Mouse (Mus musculus) lung, postnatal 36 days (tissue): ENCODE results near the gene Chsy1.
A peak's percentile ranks its signal among the peaks of the same experiment; 100 is the strongest.
"Not testable (repeated sequence)": the region's sequence is repeated elsewhere in the genome, so short reads cannot be mapped to it uniquely, and the experiment has no call there.

Experiments used
- DNase-seq: peaks from one replicate; pipeline ENCODE4 v3.0.0; 2022; ENCODE audit warnings: mixed read lengths

Gene Chsy1

GRCm38 (mm10) chr7:66179120-66179581 lies 69.8 kb downstream of the Chsy1 start:
- DNase-seq: peak; percentile 74

- no peak for DNase-seq
Observed at GRCm38 (mm10) chr7:66179711-66180110, 70.4 kb downstream of the Chsy1 start.

GRCm38 (mm10) chr7:66180260-66180659 lies 70.9 kb downstream of the Chsy1 start:
- DNase-seq: no peak

- peak; percentile 48 for DNase-seq
Observed at GRCm38 (mm10) chr7:66180711-66181365, 71.5 kb downstream of the Chsy1 start.

- no peak for DNase-seq
Observed at GRCm38 (mm10) chr7:66182075-66182715, 72.9 kb downstream of the Chsy1 start.

GRCm38 (mm10) chr7:66183404-66183803 lies 74.1 kb downstream of the Chsy1 start:
- DNase-seq: peak; percentile 69

GRCm38 (mm10) chr7:66184026-66184425 lies 74.7 kb downstream of the Chsy1 start:
- DNase-seq: no peak

- no peak for DNase-seq
Observed at GRCm38 (mm10) chr7:66185370-66185769, 76.1 kb downstream of the Chsy1 start.

- no peak for DNase-seq
Observed at GRCm38 (mm10) chr7:66187581-66188231, 78.4 kb downstream of the Chsy1 start.

GRCm38 (mm10) chr7:66190385-66190784 lies 81.1 kb downstream of the Chsy1 start:
- DNase-seq: not testable (repeated sequence)

- DNase-seq: no peak
Observed at GRCm38 (mm10) chr7:66194511-66194910, 85.2 kb downstream of the Chsy1 start.

- DNase-seq: no peak
Observed at GRCm38 (mm10) chr7:66195881-66196280, 86.6 kb downstream of the Chsy1 start.

GRCm38 (mm10) chr7:66196609-66197445 lies 87.5 kb downstream of the Chsy1 start:
- DNase-seq: no peak

GRCm38 (mm10) chr7:66198416-66198815 lies 89.1 kb downstream of the Chsy1 start:
- no peak for DNase-seq

- DNase-seq: peak; percentile 49
Observed at GRCm38 (mm10) chr7:66199391-66199831, 90.1 kb downstream of the Chsy1 start.

GRCm38 (mm10) chr7:66200383-66200782 lies 91.1 kb downstream of the Chsy1 start:
- DNase-seq: no peak

GRCm38 (mm10) chr7:66200791-66201450 lies 91.6 kb downstream of the Chsy1 start:
- DNase-seq: no peak

GRCm38 (mm10) chr7:66201657-66202056 lies 92.3 kb downstream of the Chsy1 start:
- no peak for DNase-seq

GRCm38 (mm10) chr7:66209920-66210319 lies 100.6 kb downstream of the Chsy1 start:
- DNase-seq: no peak

GRCm38 (mm10) chr7:66212887-66213286 lies 103.6 kb downstream of the Chsy1 start:
- no peak for DNase-seq

- no peak for DNase-seq
Observed at GRCm38 (mm10) chr7:66214477-66214876, 105.2 kb downstream of the Chsy1 start.

GRCm38 (mm10) chr7:66215911-66216310 lies 106.6 kb downstream of the Chsy1 start:
- DNase-seq: no peak
